Mouse (Mus musculus): ENCODE results near the gene Kctd12.

Gene Kctd12

DNA sequence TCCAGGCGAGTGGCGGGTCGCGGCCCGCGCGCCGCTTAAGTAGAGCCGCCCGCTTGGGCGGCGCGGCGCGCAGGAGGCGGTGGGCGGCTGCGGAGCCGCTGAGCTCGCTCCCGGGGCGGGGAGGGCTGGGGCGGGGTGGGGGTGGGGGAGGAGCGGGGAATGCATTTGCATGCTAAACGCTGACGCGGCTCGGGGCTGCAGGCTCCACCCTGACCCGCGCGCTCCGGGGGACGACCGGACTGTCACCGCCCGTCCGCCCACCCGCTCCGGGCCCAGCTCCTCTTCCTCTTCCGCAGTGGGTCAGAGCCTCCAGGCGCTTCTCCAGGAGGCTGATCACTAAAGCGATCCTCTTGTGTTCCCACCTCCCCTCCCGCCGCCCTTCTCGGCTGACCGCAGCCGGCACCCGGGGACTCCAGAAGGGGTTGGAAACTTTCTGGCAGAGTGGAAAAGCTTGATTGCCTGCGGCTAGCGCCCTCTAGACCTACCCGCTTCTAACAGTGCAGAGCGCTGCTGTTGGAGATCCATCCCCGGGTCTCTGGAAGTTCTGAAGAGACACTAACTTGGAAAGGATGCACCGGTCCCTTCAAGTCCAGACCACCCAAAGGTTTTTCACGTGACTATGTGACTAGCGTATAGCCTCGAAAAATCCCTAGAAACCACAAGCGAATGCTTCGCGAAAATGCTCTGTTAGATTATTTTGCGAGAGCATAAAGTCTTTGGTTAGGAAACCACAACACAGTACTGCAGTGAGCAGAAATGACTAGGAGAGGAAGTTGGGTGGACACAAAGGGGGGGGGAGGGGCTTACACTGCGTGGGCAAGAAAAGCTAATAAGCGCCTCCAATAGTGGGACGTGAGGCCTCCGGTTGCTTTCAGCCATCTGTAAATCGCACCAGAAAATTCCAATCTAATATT is at the start of gene Kctd12:
Gene Kctd12 (minus strand): TSS at position 11 of the 914 bp plus-strand sequence.
- DNase-seq (ENCODE audit: low read depth) = no peak

DNA sequence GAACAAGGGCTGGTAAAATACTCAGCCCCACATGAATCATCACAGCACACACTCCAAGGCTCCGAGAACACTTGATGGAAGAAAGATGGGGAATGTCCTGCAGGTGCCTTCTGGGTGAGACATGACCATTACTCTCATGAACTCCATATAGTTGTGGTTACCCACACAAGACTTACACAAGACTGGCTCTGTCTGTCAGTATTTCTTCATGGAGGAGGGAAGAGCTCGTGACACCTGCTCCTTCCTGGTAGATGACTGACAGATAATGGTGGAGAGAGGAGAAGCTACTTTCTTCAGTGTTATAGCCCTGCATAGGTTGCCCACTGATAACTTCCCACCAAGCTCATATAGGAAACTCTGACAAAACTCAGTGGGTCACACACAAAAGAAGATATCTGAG is 46.8 kb upstream of the Kctd12 start:
- DNase-seq (ENCODE audit: low read depth) = no peak

DNA sequence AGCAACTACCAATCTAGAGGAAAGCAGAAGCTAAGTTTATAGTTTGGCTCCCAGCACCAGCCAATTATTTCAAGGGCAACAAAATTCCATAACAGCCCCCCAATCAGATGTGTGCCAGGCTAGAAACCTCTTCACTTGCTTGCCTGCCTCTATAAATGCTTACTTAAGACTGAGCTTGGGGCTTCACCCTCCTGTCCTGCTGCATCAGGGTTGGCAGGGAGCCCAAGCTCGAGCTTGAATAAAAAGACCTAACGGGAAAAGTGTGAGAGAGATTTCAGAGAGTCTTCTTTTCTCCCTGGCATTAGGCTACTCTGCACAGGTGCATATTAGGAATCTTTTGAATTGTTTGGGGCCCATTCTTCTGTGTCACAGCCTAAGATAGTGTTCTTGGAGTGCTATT is 37.6 kb upstream of the Kctd12 start:
- DNase-seq (ENCODE audit: low read depth) = peak; percentile 9

DNA sequence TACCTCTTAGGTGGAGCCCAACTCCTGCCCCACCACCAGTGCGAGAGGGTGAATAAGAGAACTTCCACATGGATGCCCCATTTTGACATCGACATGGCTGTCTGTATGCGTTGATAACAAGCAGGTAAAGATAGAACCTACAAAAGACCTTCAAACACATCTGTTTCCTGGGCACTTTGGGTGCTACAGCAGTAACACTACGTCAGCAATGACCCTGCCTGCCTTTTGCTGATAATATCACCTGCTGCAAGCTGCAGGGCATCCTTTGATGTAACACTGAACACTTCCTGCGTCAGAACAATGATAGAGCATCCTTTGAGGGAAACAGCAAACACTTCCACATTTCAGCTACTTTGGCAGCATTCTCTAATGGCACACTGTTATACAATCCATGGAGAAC is 34.6 kb upstream of the Kctd12 start:
- DNase-seq (ENCODE audit: low read depth) = no peak

DNA sequence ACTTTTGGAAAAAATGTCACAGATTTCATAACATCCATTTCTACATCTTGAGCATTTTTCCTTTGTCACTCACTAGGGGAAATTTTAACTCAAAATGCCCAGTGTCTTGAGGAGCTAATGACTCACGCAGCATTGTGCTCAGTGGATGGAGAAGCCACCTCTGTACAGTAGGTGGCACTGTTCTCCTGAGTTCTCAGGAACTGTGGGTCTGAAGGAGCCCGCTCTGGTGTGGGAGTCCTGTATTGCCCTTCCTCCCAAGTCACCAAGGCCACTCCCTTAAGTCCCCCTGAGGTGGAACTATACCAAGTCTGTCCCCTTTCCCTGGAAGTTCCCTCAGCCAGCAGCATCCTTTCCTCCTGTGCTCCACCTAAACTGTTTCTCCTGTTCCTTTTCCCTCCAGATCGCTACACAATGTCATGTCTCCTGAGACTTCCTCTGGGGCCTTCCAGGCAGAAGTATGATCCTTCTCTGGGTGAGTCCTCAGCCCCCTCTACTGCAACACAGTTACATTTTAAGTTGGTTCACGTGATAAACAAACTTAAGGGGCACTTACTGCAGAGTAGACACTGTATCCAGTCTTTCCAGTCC is 30.2 kb upstream of the Kctd12 start:
- DNase-seq (ENCODE audit: low read depth) = peak; percentile 78

DNA sequence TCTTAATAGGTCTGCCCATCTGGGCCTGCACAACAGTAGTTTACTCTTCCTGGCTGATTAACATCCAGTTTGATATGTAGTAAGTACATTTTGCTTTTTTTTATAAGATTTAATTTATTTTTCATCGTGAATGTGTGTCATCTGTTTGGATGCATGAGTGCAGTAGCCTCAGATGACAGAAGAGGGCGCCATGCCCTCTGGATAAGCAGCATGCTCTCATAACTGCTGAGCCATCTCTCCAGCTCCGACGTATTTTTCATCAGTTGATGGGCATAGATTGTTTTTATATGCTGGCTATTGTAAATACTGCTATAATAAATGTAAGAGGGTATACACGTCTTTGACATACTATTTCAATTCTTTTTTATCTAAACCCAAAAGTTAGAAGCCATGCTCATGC is 29.3 kb upstream of the Kctd12 start:
- DNase-seq (ENCODE audit: low read depth) = peak; percentile 51

DNA sequence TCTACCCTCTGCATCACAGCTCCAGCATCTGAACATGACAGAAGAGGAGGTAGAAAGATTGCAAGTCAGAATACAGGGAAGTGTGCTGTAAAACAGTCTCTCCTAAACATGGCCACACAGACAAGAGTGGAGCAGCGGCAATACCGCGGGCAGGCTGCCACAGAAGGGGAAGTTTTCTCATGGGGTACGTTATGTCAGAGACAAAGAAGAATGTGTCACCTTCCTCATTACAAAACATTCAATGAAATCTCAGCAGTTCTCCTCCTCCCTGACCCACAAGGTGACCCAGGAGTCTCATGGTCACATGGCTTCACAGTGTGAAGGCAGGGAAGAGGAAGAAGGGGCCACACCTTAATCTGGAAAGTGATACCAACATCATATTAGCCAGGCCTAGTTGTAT is 25.3 kb upstream of the Kctd12 start:
- DNase-seq (ENCODE audit: low read depth) = no peak

DNA sequence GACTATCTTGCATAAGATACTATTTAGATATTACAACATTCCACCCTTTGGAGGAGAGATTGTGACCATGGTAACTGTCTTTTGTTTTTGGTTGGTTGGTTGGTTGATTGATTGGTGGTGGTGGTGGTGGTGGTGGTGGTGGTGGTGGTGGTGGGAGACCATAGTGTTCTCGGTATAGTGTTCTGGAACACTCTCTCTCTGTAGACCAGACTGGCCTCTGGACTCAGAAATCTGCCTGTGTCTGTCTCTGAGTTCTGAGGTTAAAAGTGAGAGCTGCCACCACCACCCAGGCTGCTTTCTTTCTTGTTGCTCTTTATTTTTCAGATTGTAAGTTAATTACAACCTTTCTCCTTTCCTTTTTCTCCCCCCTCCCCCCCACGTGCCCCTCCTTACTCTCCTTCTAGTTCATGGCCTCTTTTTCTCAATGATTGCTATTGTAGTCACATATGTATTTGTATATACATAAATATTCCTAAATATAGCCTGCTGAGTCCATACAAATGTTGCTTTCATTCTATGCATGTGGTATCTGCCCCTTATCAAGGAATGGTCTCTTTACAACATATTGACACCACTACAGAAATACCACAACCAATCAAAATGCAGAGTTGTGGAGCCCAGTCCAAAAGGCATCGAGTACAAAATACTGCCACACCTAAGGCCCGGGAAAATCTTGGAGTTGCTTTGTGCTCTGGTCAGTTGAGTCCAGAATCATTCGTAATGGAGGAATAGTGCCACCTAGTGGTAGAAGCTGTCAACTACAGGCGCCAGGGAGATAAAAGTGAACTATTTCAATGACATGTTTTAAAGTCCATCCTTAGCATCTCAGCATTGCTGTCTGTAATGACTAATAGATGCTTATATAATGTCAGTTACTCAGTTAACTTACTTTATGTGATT is 12.5 kb upstream of the Kctd12 start:
- peak; percentile 80 for DNase-seq (ENCODE audit: low read depth)

DNA sequence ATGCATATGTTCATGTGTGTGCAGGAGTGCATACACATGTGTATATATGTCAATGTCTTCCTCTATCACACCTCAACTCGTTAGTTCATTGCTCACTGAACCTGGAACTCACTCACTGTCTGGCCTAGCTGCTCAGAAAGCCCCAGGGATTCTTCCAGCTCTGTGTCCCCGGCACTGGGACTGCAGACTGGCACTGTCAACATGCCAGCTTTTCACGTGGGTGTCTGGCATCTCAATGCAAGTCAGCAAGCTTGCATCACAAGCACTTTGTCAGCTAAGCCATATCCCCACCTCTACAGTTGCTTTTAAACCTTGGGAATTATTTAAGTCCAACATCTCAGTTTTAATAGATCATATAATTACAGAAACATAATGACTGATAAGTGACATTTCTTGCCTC is 8.3 kb upstream of the Kctd12 start:
- no peak for DNase-seq (ENCODE audit: low read depth)

DNA sequence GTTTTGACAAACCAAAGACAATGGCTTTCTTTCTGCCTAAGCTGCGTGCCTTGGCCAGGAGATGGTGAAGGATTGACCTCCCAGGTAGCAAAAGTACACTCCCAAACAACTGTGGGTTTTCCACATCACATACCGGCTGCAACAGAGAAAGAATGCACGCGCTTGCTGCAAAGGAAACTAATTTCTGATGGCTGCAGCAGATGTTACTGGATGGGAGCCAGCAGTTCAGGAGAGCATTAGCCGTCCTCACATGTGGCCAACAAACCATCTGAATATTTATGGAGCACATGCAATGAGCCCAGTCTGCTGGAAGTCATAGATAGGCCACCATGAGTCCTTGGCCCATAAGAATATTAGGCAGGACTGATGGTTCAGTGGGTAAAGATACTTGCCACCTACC is 7.4 kb upstream of the Kctd12 start:
- peak; percentile 3 for DNase-seq (ENCODE audit: low read depth)

DNA sequence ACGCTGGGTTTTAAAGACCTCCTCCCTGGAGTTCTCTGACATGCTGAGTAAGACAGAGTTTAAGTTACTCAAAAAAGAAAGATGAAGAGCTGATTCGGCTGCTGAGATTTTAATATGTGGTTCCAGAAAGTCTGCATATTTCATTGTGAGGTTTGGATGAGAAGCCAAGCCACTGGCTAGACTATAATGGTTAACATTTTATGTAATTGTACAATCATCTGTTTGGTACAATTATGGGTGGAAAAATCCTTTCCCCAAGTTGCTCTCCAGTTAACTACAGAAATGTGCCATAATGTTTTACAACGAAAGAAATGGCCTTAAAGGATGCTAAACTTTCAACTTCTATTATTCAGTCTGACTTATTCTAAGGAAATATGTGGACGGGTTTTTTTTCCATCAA is 6.8 kb upstream of the Kctd12 start:
- DNase-seq (ENCODE audit: low read depth) = no peak

DNA sequence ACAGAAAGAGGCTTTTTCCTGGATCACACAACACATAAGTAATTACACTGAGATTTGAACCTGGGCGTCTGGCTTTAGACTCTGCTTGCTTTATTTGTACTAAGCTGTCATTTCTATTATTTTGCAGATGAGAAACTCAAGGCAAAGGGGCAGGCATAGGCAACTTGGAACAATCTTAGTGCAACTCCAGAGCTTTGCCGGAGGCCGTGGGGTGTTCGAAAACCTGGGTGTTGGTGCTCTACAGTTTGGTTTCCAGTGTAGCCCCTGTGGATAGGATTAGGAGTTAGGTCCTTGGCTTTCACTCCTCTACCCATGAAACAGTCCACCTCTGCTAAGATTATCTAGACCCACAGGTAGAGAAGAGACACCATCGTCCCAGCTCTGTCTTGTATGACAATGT is 5.2 kb upstream of the Kctd12 start:
- no peak for DNase-seq (ENCODE audit: low read depth)

DNA sequence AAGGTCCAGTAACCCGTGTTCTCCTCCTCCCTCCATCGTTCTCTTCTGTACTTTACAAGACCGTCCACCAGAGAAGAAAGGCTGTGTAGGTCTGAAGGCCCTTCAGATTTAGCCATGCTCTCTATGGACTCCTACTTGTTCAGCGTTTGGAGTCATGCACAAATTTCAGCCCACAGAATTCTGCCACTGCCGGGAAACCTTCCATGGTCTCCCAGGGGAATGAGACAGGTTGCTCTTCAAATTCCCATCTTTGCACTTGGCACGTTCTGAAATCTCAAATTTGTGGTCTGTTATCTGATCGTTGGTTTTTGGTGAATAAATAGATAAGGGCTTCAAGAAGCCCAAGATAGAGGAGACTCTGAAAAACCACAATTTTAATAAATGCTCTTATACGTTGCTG is 1.2 kb upstream of the Kctd12 start:
- DNase-seq (ENCODE audit: low read depth) = no peak

DNA sequence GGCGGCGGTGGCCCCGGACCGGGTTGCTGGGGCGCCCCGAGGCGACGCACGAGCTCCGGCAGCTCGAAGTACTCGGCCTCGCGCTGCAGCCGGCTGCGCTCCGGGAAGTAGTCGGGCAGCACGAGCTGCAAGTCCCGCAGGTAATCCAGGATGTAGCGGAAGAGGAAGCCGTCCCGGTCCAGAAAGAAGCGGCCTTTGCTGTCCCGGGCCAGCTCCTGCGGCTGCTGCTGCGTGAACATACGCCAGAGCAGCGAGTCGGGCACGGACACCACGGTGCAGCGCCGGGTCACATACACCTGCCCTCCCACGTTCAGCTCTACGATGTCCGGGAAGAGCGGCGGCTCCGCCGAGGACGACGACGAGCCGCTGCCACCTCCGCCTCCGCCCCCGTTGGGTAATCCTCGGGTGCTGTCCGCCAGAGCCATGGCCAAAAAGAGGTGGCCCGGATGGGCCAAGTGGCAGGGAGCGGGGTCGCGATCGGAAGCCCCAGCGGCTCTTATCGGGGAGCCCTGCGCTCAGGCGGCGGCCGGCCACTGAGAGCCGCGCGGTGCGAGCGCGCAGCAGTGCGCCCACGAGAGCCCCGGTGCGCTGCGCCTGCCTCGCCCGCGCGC is 316 bp downstream of the Kctd12 start:
- DNase-seq (ENCODE audit: low read depth) = no peak

DNA sequence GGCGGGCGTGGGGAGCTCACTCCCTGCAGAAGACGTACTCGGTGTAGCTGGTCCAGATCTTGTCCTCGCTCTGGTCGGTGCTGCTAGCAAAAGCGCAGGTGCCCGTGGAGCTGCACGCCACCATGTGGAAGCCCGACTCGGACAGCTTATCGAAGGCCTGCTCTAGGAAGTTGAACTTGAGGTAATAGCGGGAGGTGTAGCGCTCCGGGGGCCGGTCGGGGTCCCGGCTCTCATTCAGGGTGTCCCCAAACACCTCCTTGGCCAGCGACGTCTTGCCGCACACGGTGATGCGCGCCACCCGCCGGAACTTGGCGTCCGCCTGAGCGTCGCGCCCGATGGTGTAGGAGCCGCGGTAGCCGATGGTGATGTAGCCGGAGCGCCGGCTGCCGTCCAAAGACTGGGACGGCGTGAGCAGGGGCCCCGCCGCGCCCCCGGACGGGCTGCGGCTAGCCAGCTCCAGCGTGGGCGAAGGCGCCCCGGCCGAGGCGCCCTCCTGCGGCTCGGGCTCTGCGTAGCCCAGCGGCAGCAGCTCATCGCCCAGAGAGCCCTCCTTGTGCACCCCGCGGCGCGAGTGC is 909 bp downstream of the Kctd12 start:
- no peak for DNase-seq (ENCODE audit: low read depth)

DNA sequence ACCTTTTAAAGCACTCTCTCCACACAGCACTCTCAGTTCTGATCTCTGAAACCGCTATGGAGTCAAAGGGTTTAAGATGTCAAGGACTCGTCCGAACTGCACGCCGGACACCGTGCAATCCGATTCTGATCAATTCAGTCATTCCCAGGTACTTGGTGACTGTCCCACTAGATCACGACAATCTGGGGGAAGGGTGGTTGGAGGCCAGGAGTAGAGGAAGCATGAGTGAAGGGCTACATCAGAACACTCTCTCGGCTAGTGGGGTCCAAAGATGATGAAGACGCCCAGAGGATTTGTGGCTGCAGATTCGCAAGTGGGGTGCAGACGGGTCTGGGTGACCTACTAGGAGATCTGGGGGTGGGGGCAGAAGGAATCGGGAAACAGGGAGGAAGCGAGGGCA is 1.5 kb downstream of the Kctd12 start:
- DNase-seq (ENCODE audit: low read depth) = no peak

DNA sequence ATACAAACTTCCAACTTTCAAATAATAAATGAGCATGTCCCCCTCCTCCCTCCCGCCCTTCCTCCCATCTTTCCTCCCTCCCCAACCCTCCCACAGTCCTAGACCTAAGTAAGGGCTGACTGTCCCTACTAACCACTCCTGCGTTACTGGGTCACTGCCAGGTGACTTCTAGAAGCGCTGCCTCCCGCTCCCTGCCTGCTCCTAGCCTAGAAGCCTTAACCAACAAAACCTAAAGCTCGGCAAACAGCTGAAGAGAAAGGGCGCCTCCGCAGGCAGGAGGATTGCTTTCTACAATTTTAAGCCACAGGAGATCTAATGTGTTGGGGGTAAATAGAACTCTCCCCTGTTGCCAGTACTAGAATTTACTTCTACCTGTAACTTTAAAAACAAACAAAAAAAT is 2.0 kb downstream of the Kctd12 start:
- DNase-seq (ENCODE audit: low read depth) = no peak

DNA sequence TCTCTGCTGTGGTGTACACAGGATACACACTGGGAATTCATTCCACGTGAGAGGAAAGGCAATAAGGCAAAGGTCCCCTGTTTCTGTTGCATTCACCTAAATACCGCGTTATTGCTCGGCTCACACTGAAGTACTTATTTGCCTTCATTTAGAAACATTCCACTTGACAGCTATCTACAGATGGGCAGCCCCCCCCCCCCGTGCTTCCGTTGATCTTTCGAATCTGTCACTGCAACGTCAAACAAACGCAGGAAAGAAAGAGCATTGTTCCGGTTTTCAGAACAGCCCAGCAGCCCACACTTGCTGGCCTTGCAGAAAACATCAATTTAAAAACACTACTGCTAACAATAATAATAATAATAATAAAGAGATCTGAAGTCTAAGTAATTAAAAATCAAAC is 2.6 kb downstream of the Kctd12 start:
- no peak for DNase-seq (ENCODE audit: low read depth)

DNA sequence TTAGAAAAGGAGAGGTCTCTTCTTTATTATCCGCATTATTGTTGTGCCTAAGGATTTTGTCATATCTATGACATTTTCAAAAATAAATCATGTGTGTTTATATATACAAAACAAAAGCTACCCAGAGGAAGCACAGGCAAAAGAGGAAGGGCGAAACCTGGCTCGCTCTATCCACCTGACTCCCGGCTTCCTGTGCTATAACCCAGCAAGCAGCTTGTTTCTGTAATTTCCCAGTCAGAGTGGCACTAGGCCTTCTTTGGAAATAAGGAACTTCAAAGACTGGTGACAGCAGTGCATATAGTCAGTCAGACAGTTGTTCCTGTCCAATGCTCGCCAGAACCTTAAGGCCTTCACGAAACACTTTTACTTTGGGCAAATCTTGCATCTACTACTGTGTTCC is 6.6 kb downstream of the Kctd12 start:
- DNase-seq (ENCODE audit: low read depth) = no peak

DNA sequence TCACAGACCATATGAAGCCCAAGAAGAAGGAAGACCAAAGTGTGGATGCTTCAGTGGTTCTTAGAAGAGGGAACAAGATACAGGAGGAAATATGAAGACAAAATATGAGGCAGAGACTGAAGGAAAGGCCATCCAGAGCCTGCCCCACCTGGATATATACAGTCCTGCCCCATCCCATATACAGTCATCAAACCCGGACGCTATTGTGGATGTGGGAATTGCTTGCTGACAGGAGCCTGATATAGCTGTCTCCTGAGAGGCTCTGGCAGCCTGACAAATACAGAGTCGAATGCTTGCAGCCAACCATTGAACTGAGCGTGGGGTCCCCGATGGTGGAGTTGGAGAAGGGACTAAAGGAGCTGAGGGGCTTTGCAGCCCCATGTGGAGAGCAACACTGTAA is 13.6 kb downstream of the Kctd12 start:
- no peak for DNase-seq (ENCODE audit: low read depth)

DNA sequence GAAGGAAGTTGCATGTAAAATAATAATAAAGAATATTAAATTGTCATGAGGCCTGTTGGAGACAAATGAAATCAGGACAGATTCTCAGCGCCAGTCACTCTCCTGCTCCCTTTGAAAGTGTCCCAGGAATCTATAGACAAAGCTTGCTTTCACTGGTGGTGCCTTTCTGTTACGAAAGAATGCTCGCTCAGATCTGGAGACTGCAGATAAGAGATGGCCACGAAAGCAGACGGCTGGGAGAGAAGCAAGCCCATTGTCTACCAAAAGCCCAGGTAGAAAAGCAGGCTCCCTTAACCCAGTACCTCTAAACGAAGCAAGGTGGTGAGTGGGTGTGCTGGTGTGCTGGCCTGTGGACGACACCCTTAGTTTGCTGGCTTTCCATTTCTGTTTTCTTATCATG is 16.2 kb downstream of the Kctd12 start:
- no peak for DNase-seq (ENCODE audit: low read depth)

DNA sequence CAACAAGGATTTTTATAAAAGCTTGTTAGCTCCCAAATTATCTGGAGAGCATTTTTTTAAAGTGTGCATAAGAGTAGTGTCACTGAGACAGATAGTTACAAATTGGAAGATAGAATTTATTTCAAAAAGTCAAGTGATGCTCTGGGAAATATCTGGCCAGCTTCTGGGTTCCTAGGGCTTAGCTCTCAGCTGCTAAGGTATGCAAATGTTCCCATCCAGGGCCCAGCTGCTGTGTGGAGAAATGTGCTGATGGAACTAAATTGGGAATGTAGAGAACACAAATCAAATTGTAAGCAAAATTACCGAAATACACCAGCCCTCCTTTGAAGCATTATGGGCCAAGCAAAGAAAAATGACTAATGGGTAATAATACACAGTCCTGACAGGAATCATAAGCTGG is 16.6 kb downstream of the Kctd12 start:
- no peak for DNase-seq (ENCODE audit: low read depth)
